Mouse (Mus musculus): ENCODE measurements around the gene Os9.
"Not testable (repeated sequence)": the region's sequence is repeated elsewhere in the genome, so short reads cannot be mapped to it uniquely, and the experiment has no call there.

Os9 gene

GRCm38 (mm10) chr10:127145303-127145702, 24.4 kb upstream of the Os9 start:
- no peak for DNase-seq (ENCODE audit: low spot score)

GRCm38 (mm10) chr10:127144536-127144935, 23.6 kb upstream of the Os9 start:
- DNase-seq (ENCODE audit: low spot score): no peak

GRCm38 (mm10) chr10:127143228-127143627, 22.3 kb upstream of the Os9 start:
- no peak for DNase-seq (ENCODE audit: low spot score)

- no peak for DNase-seq (ENCODE audit: low spot score)
Observed at GRCm38 (mm10) chr10:127141500-127141899, 20.6 kb upstream of the Os9 start.

- no peak for DNase-seq (ENCODE audit: low spot score)
Observed at GRCm38 (mm10) chr10:127140971-127141370, 20.0 kb upstream of the Os9 start.

- DNase-seq (ENCODE audit: low spot score): no peak
Observed at GRCm38 (mm10) chr10:127138328-127139141, 17.6 kb upstream of the Os9 start.

GRCm38 (mm10) chr10:127137896-127138295, 17.0 kb upstream of the Os9 start:
- no peak for DNase-seq (ENCODE audit: low spot score)

GRCm38 (mm10) chr10:127136510-127136909, 15.6 kb upstream of the Os9 start:
- DNase-seq (ENCODE audit: low spot score): no peak

GRCm38 (mm10) chr10:127135118-127135836, 14.3 kb upstream of the Os9 start:
- DNase-seq (ENCODE audit: low spot score): no peak

- not testable (repeated sequence) for DNase-seq (ENCODE audit: low spot score)
Observed at GRCm38 (mm10) chr10:127134394-127135035, 13.6 kb upstream of the Os9 start.

GRCm38 (mm10) chr10:127132469-127132868, 11.5 kb upstream of the Os9 start:
- DNase-seq (ENCODE audit: low spot score): no peak

- no peak for DNase-seq (ENCODE audit: low spot score)
Observed at GRCm38 (mm10) chr10:127129431-127129830, 8.5 kb upstream of the Os9 start.

GRCm38 (mm10) chr10:127127711-127128279, 6.9 kb upstream of the Os9 start:
- DNase-seq (ENCODE audit: low spot score): no peak

- DNase-seq (ENCODE audit: low spot score): no peak
Observed at GRCm38 (mm10) chr10:127126579-127126978, 5.6 kb upstream of the Os9 start.

- peak; percentile 34 for DNase-seq (ENCODE audit: low spot score)
Observed at GRCm38 (mm10) chr10:127125210-127126001, 4.5 kb upstream of the Os9 start.

- DNase-seq (ENCODE audit: low spot score): peak; percentile 63
Observed at GRCm38 (mm10) chr10:127123436-127123805, 2.5 kb upstream of the Os9 start.

GRCm38 (mm10) chr10:127122784-127123435, 2.0 kb upstream of the Os9 start:
- peak; percentile 65 for DNase-seq (ENCODE audit: low spot score)

- no peak for DNase-seq (ENCODE audit: low spot score)
Observed at GRCm38 (mm10) chr10:127122018-127122417, 1.1 kb upstream of the Os9 start.

- no peak for DNase-seq (ENCODE audit: low spot score)
Observed at GRCm38 (mm10) chr10:127120301-127121065, 448 bp downstream of the Os9 start.

- DNase-seq (ENCODE audit: low spot score): no peak
Observed at GRCm38 (mm10) chr10:127119229-127119628, 1.7 kb downstream of the Os9 start.
